Mouse (Mus musculus): ENCODE measurements around the gene Bcl2l13. TPM values are rescaled to one million over a fixed set of nuclear protein-coding genes. Genes with fewer than 3 reads are reported as not detected.
"Not testable (repeated sequence)": the region's sequence is repeated elsewhere in the genome, so short reads cannot be mapped to it uniquely, and the experiment has no call there.

Bcl2l13 gene
- polyA plus RNA-seq, 1 experiment from 2014 or later: 19.6 TPM

GRCm38 (mm10) chr6:120798905-120799304, 37.1 kb upstream of the Bcl2l13 start:
- Histone ChIP-seq H3K27ac (ENCODE audit: low read length) (no peak overlapping the region), H3K4me1 (ENCODE audit: control insufficient read depth, insufficient read depth, low read length) (no peaks in the 10 kb centered on the region), H3K9me3 (ENCODE audit: control insufficient read depth, low read length) (no peaks in the 10 kb centered on the region), H3K9ac (ENCODE audit: low read depth, low read length) (no peak overlapping the region), H3K4me3 (ENCODE audit: low read length) (no peak overlapping the region), H3K36me3 (ENCODE audit: control insufficient read depth, insufficient read depth, low read length) (peaks cover 11% of the 10 kb centered on the region), H3K4me2 (ENCODE audit: low read depth, low read length) (no peak overlapping the region), H3K27me3 (replicated peaks; ENCODE audit: control insufficient read depth, insufficient read depth, low read length) (no peaks in the 10 kb centered on the region)
- no peak for ATAC-seq
- 82% methylated on average over 4 of the region's 4 CpGs for WGBS

- Histone ChIP-seq H3K27me3 (replicated peaks; ENCODE audit: control insufficient read depth, insufficient read depth, low read length) (no peaks in the 10 kb centered on the region), H3K4me2 (ENCODE audit: low read depth, low read length) (no peak overlapping the region), H3K9ac (ENCODE audit: low read depth, low read length) (no peak overlapping the region), H3K9me3 (ENCODE audit: control insufficient read depth, low read length) (no peaks in the 10 kb centered on the region), H3K4me3 (ENCODE audit: low read length) (no peak overlapping the region), H3K4me1 (ENCODE audit: control insufficient read depth, insufficient read depth, low read length) (no peaks in the 10 kb centered on the region), H3K27ac (ENCODE audit: low read length) (no peak overlapping the region), H3K36me3 (ENCODE audit: control insufficient read depth, insufficient read depth, low read length) (peaks cover 6% of the 10 kb centered on the region; the same call in 1 of the 2 replicates)
- 93% methylated on average over 4 of the region's 4 CpGs for WGBS
- no peak for ATAC-seq
Observed at GRCm38 (mm10) chr6:120799581-120800041, 36.4 kb upstream of the Bcl2l13 start.

GRCm38 (mm10) chr6:120806999-120807737, 28.8 kb upstream of the Bcl2l13 start:
- Histone ChIP-seq H3K4me3 (ENCODE audit: low read length) (no peak overlapping the region), H3K4me1 (ENCODE audit: control insufficient read depth, insufficient read depth, low read length) (peaks cover 3% of the 10 kb centered on the region; the same call in 1 of the 2 replicates), H3K27ac (ENCODE audit: low read length) (no peak overlapping the region), H3K27me3 (replicated peaks; ENCODE audit: control insufficient read depth, insufficient read depth, low read length) (no peaks in the 10 kb centered on the region), H3K4me2 (ENCODE audit: low read depth, low read length) (no peak overlapping the region), H3K9me3 (ENCODE audit: control insufficient read depth, low read length) (no peaks in the 10 kb centered on the region), H3K36me3 (ENCODE audit: control insufficient read depth, insufficient read depth, low read length) (peaks cover 24% of the 10 kb centered on the region), H3K9ac (ENCODE audit: low read depth, low read length) (no peak overlapping the region)
- ATAC-seq: peak; percentile 58
- WGBS: 59% methylated on average over 5 of the region's 5 CpGs

GRCm38 (mm10) chr6:120807738-120808081, 28.3 kb upstream of the Bcl2l13 start:
- Histone ChIP-seq H3K36me3 (ENCODE audit: control insufficient read depth, insufficient read depth, low read length) (peaks cover 24% of the 10 kb centered on the region), H3K27me3 (replicated peaks; ENCODE audit: control insufficient read depth, insufficient read depth, low read length) (no peaks in the 10 kb centered on the region), H3K4me3 (ENCODE audit: low read length) (no peak overlapping the region), H3K9me3 (ENCODE audit: control insufficient read depth, low read length) (no peaks in the 10 kb centered on the region), H3K4me2 (ENCODE audit: low read depth, low read length) (no peak overlapping the region), H3K9ac (ENCODE audit: low read depth, low read length) (no peak overlapping the region), H3K27ac (ENCODE audit: low read length) (peak overlapping the region; percentile 62; the same call in 1 of the 2 replicates), H3K4me1 (ENCODE audit: control insufficient read depth, insufficient read depth, low read length) (peaks cover 3% of the 10 kb centered on the region; the same call in 1 of the 2 replicates)
- ATAC-seq: peak; percentile 54; the same call in 1 of the 2 replicates
- WGBS: 64% methylated on average over 4 of the region's 4 CpGs

GRCm38 (mm10) chr6:120811999-120812398, 24.0 kb upstream of the Bcl2l13 start:
- H3K27ac ChIP-seq (ENCODE audit: low read length); H3K9me3 ChIP-seq (ENCODE audit: control insufficient read depth, low read length); H3K4me3 ChIP-seq (ENCODE audit: low read length); H3K27me3 ChIP-seq (replicated peaks; ENCODE audit: control insufficient read depth, insufficient read depth, low read length); H3K9ac ChIP-seq (ENCODE audit: low read depth, low read length); H3K4me2 ChIP-seq (ENCODE audit: low read depth, low read length); H3K4me1 ChIP-seq (ENCODE audit: control insufficient read depth, insufficient read depth, low read length); ATAC-seq: not testable (repeated sequence)
- WGBS: 95% methylated on average over 7 of the region's 10 CpGs
- H3K36me3 ChIP-seq (ENCODE audit: control insufficient read depth, insufficient read depth, low read length): peaks cover 24% of the 10 kb centered on the region

- H3K9ac ChIP-seq (ENCODE audit: low read depth, low read length): no peak overlapping the region
- no peak for ATAC-seq
- no peak overlapping the region for H3K4me2 ChIP-seq (ENCODE audit: low read depth, low read length)
- H3K36me3 ChIP-seq (ENCODE audit: control insufficient read depth, insufficient read depth, low read length): peaks cover 18% of the 10 kb centered on the region
- H3K9me3 ChIP-seq (ENCODE audit: control insufficient read depth, low read length): no peaks in the 10 kb centered on the region
- 91% methylated on average over 2 of the region's 2 CpGs for WGBS
- no peak overlapping the region for H3K4me3 ChIP-seq (ENCODE audit: low read length)
- H3K4me1 ChIP-seq (ENCODE audit: control insufficient read depth, insufficient read depth, low read length): peaks cover 8% of the 10 kb centered on the region
- no peak overlapping the region for H3K27ac ChIP-seq (ENCODE audit: low read length)
- H3K27me3 ChIP-seq (replicated peaks; ENCODE audit: control insufficient read depth, insufficient read depth, low read length): no peaks in the 10 kb centered on the region
Observed at GRCm38 (mm10) chr6:120819294-120819693, 16.7 kb upstream of the Bcl2l13 start.

- no peak for ATAC-seq
Observed at GRCm38 (mm10) chr6:120820144-120820543, 15.9 kb upstream of the Bcl2l13 start.

GRCm38 (mm10) chr6:120820941-120821340, 15.1 kb upstream of the Bcl2l13 start:
- Histone ChIP-seq H3K36me3 (ENCODE audit: control insufficient read depth, insufficient read depth, low read length) (peaks cover 18% of the 10 kb centered on the region), H3K4me3 (ENCODE audit: low read length) (no peak overlapping the region), H3K27me3 (replicated peaks; ENCODE audit: control insufficient read depth, insufficient read depth, low read length) (no peaks in the 10 kb centered on the region), H3K27ac (ENCODE audit: low read length) (no peak overlapping the region), H3K4me1 (ENCODE audit: control insufficient read depth, insufficient read depth, low read length) (peaks cover 8% of the 10 kb centered on the region), H3K9me3 (ENCODE audit: control insufficient read depth, low read length) (no peaks in the 10 kb centered on the region), H3K9ac (ENCODE audit: low read depth, low read length) (peak overlapping the region; percentile 25; the same call in 1 of the 2 replicates), H3K4me2 (ENCODE audit: low read depth, low read length) (peak overlapping the region; percentile 78; the same call in 1 of the 2 replicates)
- WGBS: 87% methylated on average over 1 of the region's 1 CpGs
- no peak for ATAC-seq

More at GRCm38 (mm10) chr6:120820144-120820543, 15.9 kb upstream of the Bcl2l13 start:
- Histone ChIP-seq H3K4me1 (ENCODE audit: control insufficient read depth, insufficient read depth, low read length) (peaks cover 8% of the 10 kb centered on the region), H3K27ac (ENCODE audit: low read length) (no peak overlapping the region), H3K36me3 (ENCODE audit: control insufficient read depth, insufficient read depth, low read length) (peaks cover 18% of the 10 kb centered on the region), H3K9ac (ENCODE audit: low read depth, low read length) (no peak overlapping the region), H3K9me3 (ENCODE audit: control insufficient read depth, low read length) (no peaks in the 10 kb centered on the region), H3K4me3 (ENCODE audit: low read length) (no peak overlapping the region), H3K4me2 (ENCODE audit: low read depth, low read length) (no peak overlapping the region), H3K27me3 (replicated peaks; ENCODE audit: control insufficient read depth, insufficient read depth, low read length) (no peaks in the 10 kb centered on the region)
- 86% methylated on average over 5 of the region's 5 CpGs for WGBS

GRCm38 (mm10) chr6:120821715-120822114, 14.3 kb upstream of the Bcl2l13 start:
- Histone ChIP-seq H3K27me3 (replicated peaks; ENCODE audit: control insufficient read depth, insufficient read depth, low read length) (no peaks in the 10 kb centered on the region), H3K9me3 (ENCODE audit: control insufficient read depth, low read length) (no peaks in the 10 kb centered on the region), H3K36me3 (ENCODE audit: control insufficient read depth, insufficient read depth, low read length) (peaks cover 18% of the 10 kb centered on the region), H3K4me1 (ENCODE audit: control insufficient read depth, insufficient read depth, low read length) (peaks cover 8% of the 10 kb centered on the region), H3K9ac (ENCODE audit: low read depth, low read length) (peak overlapping the region; percentile 76), H3K4me3 (ENCODE audit: low read length) (peak overlapping the region; percentile 78), H3K27ac (ENCODE audit: low read length) (no peak overlapping the region), H3K4me2 (ENCODE audit: low read depth, low read length) (peak overlapping the region; percentile 78)
- ATAC-seq: no peak
- 42% methylated on average over 5 of the region's 5 CpGs for WGBS

Data from intestine, embryonic 16.5 days (tissue).